Comparison of ENCODE assay signal across 26 mouse cellular contexts in genomic region chr2:109749964-109750363, GRCm38 (mm10).
"Had no signal": no experiment of that assay in that cellular context is flagged by ENCODE, and none has a peak within 500 bp of the region (broad histone marks: within the 10 kb centered on the region; RNA-seq: fewer than 3 reads in every experiment).

No protein-coding gene starts in this region.

- H3K4me3 ChIP-seq: gastrocnemius, adult 2 months; heart, embryonic 13.5 days; heart, embryonic 15.5 days; hindbrain, embryonic 10.5 days; hindbrain, embryonic 12.5 days; intestine, embryonic 15.5 days; layer of hippocampus, adult 2 months; left cerebral cortex, adult 2 months; limb, embryonic 10.5 days; limb, embryonic 12.5 days had no signal

- H3K4me1 ChIP-seq: heart, embryonic 13.5 days; heart, embryonic 15.5 days; hindbrain, embryonic 12.5 days; intestine, embryonic 15.5 days had no signal

- H3K27ac ChIP-seq: gastrocnemius, adult 2 months; heart, embryonic 13.5 days; heart, embryonic 15.5 days; hindbrain, embryonic 10.5 days; hindbrain, embryonic 12.5 days; hindbrain, embryonic 14.5 days; intestine, embryonic 15.5 days; layer of hippocampus, adult 2 months; left cerebral cortex, adult 2 months; limb, embryonic 10.5 days; limb, embryonic 12.5 days; liver, embryonic 14.5 days had no signal

- H3K27me3 ChIP-seq: heart, embryonic 13.5 days; heart, embryonic 15.5 days; hindbrain, embryonic 12.5 days; intestine, embryonic 15.5 days had no signal

- ATAC-seq: hindbrain, embryonic 16.5 days; inflammation-experienced regulatory T-cells, adult 6 months; intestine, embryonic 15.5 days; intestine, postnatal 0 days had no signal

- H3K9ac ChIP-seq: heart, embryonic 13.5 days; heart, embryonic 15.5 days; hindbrain, embryonic 12.5 days; hindbrain, embryonic 14.5 days; intestine, embryonic 15.5 days; limb, embryonic 12.5 days; liver, embryonic 14.5 days had no signal

- H3K36me3 ChIP-seq: heart, embryonic 13.5 days; heart, embryonic 15.5 days; hindbrain, embryonic 10.5 days; hindbrain, embryonic 12.5 days; intestine, embryonic 15.5 days; limb, embryonic 10.5 days; limb, embryonic 12.5 days had no signal

- DNase-seq: gastrocnemius, adult 2 months; gastrocnemius, postnatal 10 days; gastrocnemius, postnatal 25 days; heart, adult 18-20 months; heart, postnatal 14 days; heart, postnatal 36 days; kidney, adult 18-20 months; kidney, adult 8-10 months; kidney, postnatal 10 days; kidney, postnatal 25 days; kidney, postnatal 4 days; liver had no signal
